Mouse (Mus musculus): ENCODE measurements around the gene Timm17b. TPM values are rescaled to one million over a fixed set of nuclear protein-coding genes. Genes with fewer than 3 reads are reported as not detected.

Gene Timm17b
- 150 and 157 TPM in 2 replicates for polyA plus RNA-seq (2014; fragmentation: Nextera tagmentation; extraction: Ambion mirVana)

DNA sequence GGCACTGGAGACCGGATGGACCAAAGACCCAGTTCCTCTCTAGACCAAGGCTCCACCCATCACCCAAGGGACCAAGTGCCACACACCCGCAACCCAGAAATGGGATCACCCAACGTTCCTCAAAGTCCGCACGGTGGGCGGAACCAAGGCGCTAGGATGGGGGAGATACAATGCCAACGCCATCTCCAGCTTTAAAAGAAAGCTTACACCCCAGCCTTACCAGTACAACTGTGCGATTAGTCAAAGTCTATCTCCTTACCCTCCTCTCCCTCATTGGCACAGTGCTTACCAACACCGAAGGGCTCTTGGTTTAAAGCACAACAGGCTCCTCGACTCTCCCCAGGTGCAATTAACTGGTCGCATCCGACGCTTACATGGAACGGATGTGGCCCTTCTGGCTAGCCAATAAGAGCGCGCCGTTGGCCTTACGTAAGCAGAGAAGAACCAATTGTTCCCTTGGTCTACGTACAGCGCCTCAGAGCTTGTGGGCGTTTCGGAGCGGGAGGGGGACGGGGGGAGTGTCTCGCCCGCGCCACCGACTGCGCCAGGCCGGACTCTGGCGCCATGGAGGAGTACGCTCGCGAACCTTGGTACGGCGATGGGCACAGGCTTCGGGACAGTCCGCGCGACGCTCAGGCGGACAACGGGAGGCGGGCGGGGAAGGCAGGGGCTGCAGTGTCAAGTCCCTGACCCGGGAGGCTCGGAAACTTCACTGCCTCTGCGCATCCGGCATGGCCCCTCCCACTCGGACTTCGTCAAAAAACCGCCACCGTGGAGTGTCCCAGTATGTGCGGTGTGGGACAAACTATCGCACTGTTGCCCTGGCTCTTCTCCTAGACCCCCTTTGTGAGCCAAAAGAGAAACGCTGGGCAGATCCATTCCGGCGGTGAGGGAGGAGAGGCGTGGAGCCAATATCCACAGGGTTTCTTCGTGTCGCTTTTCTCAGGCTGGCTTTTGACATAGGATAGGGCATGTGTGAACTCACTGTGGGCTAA lies at the start of gene Timm17b, which contains the start of gene Pqbp1:
Gene Timm17b (plus strand): TSS at position 478 of the 995 bp plus-strand sequence.
Gene Pqbp1 (minus strand): TSS at position 390 of the 995 bp plus-strand sequence.
- Histone ChIP-seq H3K9ac (ENCODE audit: low read length) (peak within 1 kb of the TSS; percentile 58), H3K27ac (ENCODE audit: low read depth) (peak within 1 kb of the TSS; percentile 75; the same call in 1 of the 2 replicates), H3K9me3 (ENCODE audit: control insufficient read depth, low read length) (no peaks in the 10 kb centered on the region), H3K36me3 (ENCODE audit: control insufficient read depth, insufficient read depth, low read length) (peaks cover 10% of the 10 kb centered on the region), H3K4me1 (replicated peaks; ENCODE audit: control insufficient read depth, insufficient read depth, low read length) (no peaks in the 10 kb centered on the region), H3K4me3 (ENCODE audit: low read depth, low read length) (peak within 1 kb of the TSS; percentile 54), H3K27me3 (replicated peaks; ENCODE audit: control insufficient read depth, insufficient read depth, low read length) (no peaks in the 10 kb centered on the region), H3K4me2 (ENCODE audit: low read length) (peak within 1 kb of the TSS; percentile 52)
- ATAC-seq (replicated peaks; ENCODE audit: low FRiP score, low TSS enrichment, low read depth): peak; percentile 99
- 10% methylated on average over 57 of the region's 62 CpGs for WGBS
- peak; percentile 85 for DNase-seq (ENCODE audit: low spot score)

DNA sequence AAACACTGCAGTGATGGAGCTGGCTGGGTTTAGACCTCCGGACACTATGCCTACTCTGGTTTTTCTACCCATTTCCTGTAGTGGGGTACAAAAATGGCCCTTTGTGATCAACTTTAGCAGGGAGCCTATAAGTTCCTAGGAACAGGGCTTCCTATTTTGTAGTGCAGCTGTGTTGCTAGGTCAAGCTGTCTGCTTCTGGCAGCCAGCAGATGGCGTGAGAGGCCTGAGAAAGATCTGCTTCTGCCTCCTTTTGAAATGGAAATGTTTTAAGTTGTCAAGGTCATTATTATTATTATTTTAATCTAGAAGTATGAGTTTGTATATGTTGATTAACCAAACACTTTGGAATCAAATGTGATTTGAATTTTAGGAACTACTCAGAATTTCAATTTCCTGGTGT lies 44.6 kb upstream of the Timm17b start:
- Histone ChIP-seq H3K9ac (ENCODE audit: low read length) (no peak overlapping the region), H3K4me1 (replicated peaks; ENCODE audit: control insufficient read depth, insufficient read depth, low read length) (no peaks in the 10 kb centered on the region), H3K4me2 (ENCODE audit: low read length) (no peak overlapping the region), H3K4me3 (ENCODE audit: low read depth, low read length) (no peak overlapping the region), H3K27me3 (replicated peaks; ENCODE audit: control insufficient read depth, insufficient read depth, low read length) (no peaks in the 10 kb centered on the region), H3K36me3 (ENCODE audit: control insufficient read depth, insufficient read depth, low read length) (0 out of 2 replicates have a peak, but pooled peaks cover 3% of the 10 kb centered on the region), H3K27ac (ENCODE audit: low read depth) (no peak overlapping the region), H3K9me3 (ENCODE audit: control insufficient read depth, low read length) (no peaks in the 10 kb centered on the region)
- DNase-seq (ENCODE audit: low spot score) (peak; percentile 50), ATAC-seq (replicated peaks; ENCODE audit: low FRiP score, low TSS enrichment, low read depth) (no peak)
- 59% methylated on average over 2 of the region's 2 CpGs for WGBS

DNA sequence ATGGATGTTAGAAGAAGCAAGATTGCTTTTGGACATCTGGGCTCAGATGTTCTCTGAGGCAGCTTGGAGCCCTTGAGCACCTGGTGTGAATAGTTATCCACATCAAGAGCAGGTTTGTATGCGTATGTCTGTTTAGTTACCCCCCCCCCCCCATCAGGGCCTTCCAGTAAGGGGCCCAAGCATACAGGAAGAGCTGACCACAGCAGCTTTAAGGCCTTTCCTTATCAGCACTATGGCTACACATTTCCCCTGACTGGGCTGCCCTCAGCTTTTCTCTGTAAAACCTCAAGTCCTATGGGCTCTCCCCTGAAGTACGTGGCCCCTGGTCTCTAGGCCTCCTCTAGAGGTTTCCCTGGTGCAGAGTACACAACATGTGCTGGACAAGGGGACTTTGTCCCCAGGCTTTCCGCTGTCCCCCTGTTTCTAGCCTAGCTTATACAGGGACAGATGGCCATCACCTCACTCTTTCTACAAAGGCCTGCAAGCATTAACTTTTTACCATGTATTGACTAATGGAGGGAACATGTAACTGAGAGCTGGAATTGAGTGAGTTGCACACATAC lies 39.9 kb upstream of the Timm17b start:
- Histone ChIP-seq H3K27me3 (replicated peaks; ENCODE audit: control insufficient read depth, insufficient read depth, low read length) (no peaks in the 10 kb centered on the region), H3K4me1 (replicated peaks; ENCODE audit: control insufficient read depth, insufficient read depth, low read length) (no peaks in the 10 kb centered on the region), H3K4me3 (ENCODE audit: low read depth, low read length) (no peak overlapping the region), H3K9ac (ENCODE audit: low read length) (no peak overlapping the region), H3K9me3 (ENCODE audit: control insufficient read depth, low read length) (no peaks in the 10 kb centered on the region), H3K4me2 (ENCODE audit: low read length) (no peak overlapping the region), H3K36me3 (ENCODE audit: control insufficient read depth, insufficient read depth, low read length) (0 out of 2 replicates have a peak, but pooled peaks cover 3% of the 10 kb centered on the region), H3K27ac (ENCODE audit: low read depth) (no peak overlapping the region)
- DNase-seq (ENCODE audit: low spot score) (no peak), ATAC-seq (replicated peaks; ENCODE audit: low FRiP score, low TSS enrichment, low read depth) (no peak)
- 95% methylated on average over 3 of the region's 3 CpGs for WGBS

DNA sequence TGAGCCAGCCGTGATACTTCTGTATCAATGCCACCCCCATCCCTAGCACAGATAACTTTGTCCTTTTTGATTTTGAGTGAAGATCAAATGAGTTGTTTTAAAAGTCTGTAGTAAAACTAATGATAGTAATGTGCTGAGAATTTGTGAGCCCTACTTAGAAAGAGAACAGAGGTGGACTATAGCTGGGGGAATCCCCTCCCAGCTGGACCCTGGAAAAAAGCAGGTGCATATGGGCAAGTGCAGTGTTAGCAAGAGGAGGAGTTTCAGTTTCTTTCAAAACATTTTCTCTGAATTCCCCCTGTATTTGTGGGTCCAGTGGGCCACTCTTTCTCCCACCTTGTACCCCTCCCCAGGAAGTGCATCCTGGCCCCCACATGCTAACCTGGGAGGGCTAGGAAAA lies 36.0 kb upstream of the Timm17b start:
- 81% methylated on average over 1 of the region's 1 CpGs for WGBS
- DNase-seq (ENCODE audit: low spot score) (no peak), ATAC-seq (replicated peaks; ENCODE audit: low FRiP score, low TSS enrichment, low read depth) (no peak)
- no peak overlapping the region for H3K9ac ChIP-seq (ENCODE audit: low read length)
- H3K27ac ChIP-seq (ENCODE audit: low read depth): no peak overlapping the region
- H3K4me2 ChIP-seq (ENCODE audit: low read length): no peak overlapping the region
- H3K4me1 ChIP-seq (replicated peaks; ENCODE audit: control insufficient read depth, insufficient read depth, low read length): no peaks in the 10 kb centered on the region
- H3K4me3 ChIP-seq (ENCODE audit: low read depth, low read length): no peak overlapping the region
- no peaks in the 10 kb centered on the region for H3K27me3 ChIP-seq (replicated peaks; ENCODE audit: control insufficient read depth, insufficient read depth, low read length)
- H3K36me3 ChIP-seq (ENCODE audit: control insufficient read depth, insufficient read depth, low read length): 0 out of 2 replicates have a peak, but pooled peaks cover 5% of the 10 kb centered on the region
- no peaks in the 10 kb centered on the region for H3K9me3 ChIP-seq (ENCODE audit: control insufficient read depth, low read length)

DNA sequence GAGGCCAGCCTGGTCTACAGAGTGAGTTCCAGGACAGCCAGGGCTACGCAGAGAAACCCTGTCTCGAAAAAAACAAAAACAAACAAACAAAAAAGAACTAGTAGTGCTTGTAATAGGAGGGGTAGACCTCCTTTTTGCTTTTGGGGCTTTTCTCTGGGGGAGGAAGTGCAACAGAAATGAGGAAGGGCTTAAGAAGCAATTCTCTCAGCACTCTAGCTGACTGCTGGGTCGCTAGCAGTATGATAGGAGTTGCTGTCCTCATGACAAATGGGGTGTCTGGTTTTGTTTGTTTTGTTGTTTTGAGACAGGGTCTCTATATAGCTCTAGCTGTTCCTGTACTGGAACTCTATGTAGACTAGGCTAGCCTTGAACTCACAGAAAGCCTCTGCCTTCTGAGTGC lies 34.6 kb upstream of the Timm17b start:
- Histone ChIP-seq H3K9ac (ENCODE audit: low read length) (no peak overlapping the region), H3K27me3 (replicated peaks; ENCODE audit: control insufficient read depth, insufficient read depth, low read length) (no peaks in the 10 kb centered on the region), H3K27ac (ENCODE audit: low read depth) (no peak overlapping the region), H3K9me3 (ENCODE audit: control insufficient read depth, low read length) (no peaks in the 10 kb centered on the region), H3K4me3 (ENCODE audit: low read depth, low read length) (no peak overlapping the region), H3K4me2 (ENCODE audit: low read length) (no peak overlapping the region), H3K4me1 (replicated peaks; ENCODE audit: control insufficient read depth, insufficient read depth, low read length) (no peaks in the 10 kb centered on the region), H3K36me3 (ENCODE audit: control insufficient read depth, insufficient read depth, low read length) (peaks cover 5% of the 10 kb centered on the region; the same call in 1 of the 2 replicates)
- 69% methylated on average over 3 of the region's 3 CpGs for WGBS
- no peak for ATAC-seq (replicated peaks; ENCODE audit: low FRiP score, low TSS enrichment, low read depth)
- no peak for DNase-seq (ENCODE audit: low spot score)

DNA sequence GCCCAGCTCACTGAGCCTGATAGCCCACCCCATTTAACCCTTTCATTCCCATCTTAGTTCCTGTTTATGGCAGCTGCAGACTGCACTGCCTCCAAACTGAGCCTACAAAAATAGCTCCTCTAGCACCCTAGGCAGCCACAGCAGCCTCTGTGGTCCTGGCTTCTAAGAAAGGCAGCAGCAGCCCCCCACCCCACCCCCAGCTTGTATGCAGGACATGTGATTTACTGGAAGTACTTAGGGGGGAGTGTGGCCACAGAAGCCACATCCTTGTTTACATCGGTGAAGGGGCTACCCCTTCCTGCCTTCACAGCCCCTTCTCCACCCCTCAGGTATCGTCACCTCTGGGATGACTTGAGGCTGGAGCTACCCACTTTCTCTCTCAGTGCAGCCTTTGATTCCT lies 33.8 kb upstream of the Timm17b start:
- no peak for DNase-seq (ENCODE audit: low spot score)
- Histone ChIP-seq H3K4me2 (ENCODE audit: low read length) (no peak overlapping the region), H3K4me3 (ENCODE audit: low read depth, low read length) (no peak overlapping the region), H3K4me1 (replicated peaks; ENCODE audit: control insufficient read depth, insufficient read depth, low read length) (no peaks in the 10 kb centered on the region), H3K27me3 (replicated peaks; ENCODE audit: control insufficient read depth, insufficient read depth, low read length) (no peaks in the 10 kb centered on the region), H3K27ac (ENCODE audit: low read depth) (no peak overlapping the region), H3K9ac (ENCODE audit: low read length) (no peak overlapping the region), H3K36me3 (ENCODE audit: control insufficient read depth, insufficient read depth, low read length) (peaks cover 5% of the 10 kb centered on the region; the same call in 1 of the 2 replicates), H3K9me3 (ENCODE audit: control insufficient read depth, low read length) (no peaks in the 10 kb centered on the region)
- 47% methylated on average over 2 of the region's 2 CpGs for WGBS
- no peak for ATAC-seq (replicated peaks; ENCODE audit: low FRiP score, low TSS enrichment, low read depth)

DNA sequence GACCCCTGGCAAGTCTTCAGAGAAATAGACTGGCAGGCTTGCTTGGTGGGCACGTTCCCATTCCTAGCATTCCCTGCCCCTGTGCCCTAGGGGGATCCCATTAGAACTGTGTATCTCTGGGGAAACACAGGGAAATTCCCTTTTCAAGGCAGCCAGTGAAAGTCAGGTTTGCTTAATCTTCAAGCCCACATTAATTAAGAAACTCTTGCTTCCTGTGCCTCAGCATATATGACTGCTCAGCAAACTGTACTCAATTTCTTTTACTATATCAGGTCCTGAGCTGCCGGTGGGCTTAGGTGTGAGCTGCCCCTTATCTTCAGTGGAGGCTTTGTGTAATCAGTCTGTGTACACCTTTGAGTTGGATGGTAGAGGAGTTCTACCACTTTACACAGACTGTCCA lies 33.4 kb upstream of the Timm17b start:
- H3K9me3 ChIP-seq (ENCODE audit: control insufficient read depth, low read length): no peaks in the 10 kb centered on the region
- no peaks in the 10 kb centered on the region for H3K27me3 ChIP-seq (replicated peaks; ENCODE audit: control insufficient read depth, insufficient read depth, low read length)
- DNase-seq (ENCODE audit: low spot score): no peak
- H3K4me3 ChIP-seq (ENCODE audit: low read depth, low read length): no peak overlapping the region
- H3K27ac ChIP-seq (ENCODE audit: low read depth): no peak overlapping the region
- no peak overlapping the region for H3K9ac ChIP-seq (ENCODE audit: low read length)
- H3K36me3 ChIP-seq (ENCODE audit: control insufficient read depth, insufficient read depth, low read length): peaks cover 5% of the 10 kb centered on the region; the same call in 1 of the 2 replicates
- H3K4me1 ChIP-seq (replicated peaks; ENCODE audit: control insufficient read depth, insufficient read depth, low read length): no peaks in the 10 kb centered on the region
- no peak overlapping the region for H3K4me2 ChIP-seq (ENCODE audit: low read length)
- no peak for ATAC-seq (replicated peaks; ENCODE audit: low FRiP score, low TSS enrichment, low read depth)
- 70% methylated on average over 2 of the region's 2 CpGs for WGBS

DNA sequence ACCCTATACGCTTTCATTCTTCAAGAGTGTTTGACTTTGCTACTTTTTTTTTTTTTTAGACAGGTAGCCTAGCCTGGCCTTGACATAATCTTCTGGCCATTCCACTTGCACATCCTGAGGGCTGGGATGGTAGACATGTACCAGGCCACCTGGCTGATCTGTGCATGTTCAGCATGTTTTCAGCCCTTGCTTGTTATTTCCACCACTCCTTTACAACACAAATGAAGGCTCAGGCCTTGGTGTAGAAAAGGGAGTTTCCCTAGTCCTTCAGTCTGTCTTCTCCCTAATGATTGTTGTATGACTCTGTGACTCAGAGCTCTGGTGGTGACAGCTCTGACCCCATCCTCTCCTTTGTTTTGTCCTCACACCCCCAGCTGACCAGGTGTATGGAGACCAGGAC lies 32.0 kb upstream of the Timm17b start:
- 87% methylated on average over 1 of the region's 1 CpGs for WGBS
- no peaks in the 10 kb centered on the region for H3K9me3 ChIP-seq (ENCODE audit: control insufficient read depth, low read length)
- peaks cover 12% of the 10 kb centered on the region; the same call in 1 of the 2 replicates for H3K36me3 ChIP-seq (ENCODE audit: control insufficient read depth, insufficient read depth, low read length)
- H3K4me3 ChIP-seq (ENCODE audit: low read depth, low read length): no peak overlapping the region
- no peak overlapping the region for H3K4me2 ChIP-seq (ENCODE audit: low read length)
- no peak overlapping the region for H3K9ac ChIP-seq (ENCODE audit: low read length)
- H3K27me3 ChIP-seq (replicated peaks; ENCODE audit: control insufficient read depth, insufficient read depth, low read length): no peaks in the 10 kb centered on the region
- no peak for ATAC-seq (replicated peaks; ENCODE audit: low FRiP score, low TSS enrichment, low read depth)
- H3K4me1 ChIP-seq (replicated peaks; ENCODE audit: control insufficient read depth, insufficient read depth, low read length): no peaks in the 10 kb centered on the region
- H3K27ac ChIP-seq (ENCODE audit: low read depth): no peak overlapping the region
- no peak for DNase-seq (ENCODE audit: low spot score)
